Mouse (Mus musculus) heart, postnatal 0 days (tissue): ENCODE measurements around the gene Ccdc96. TPM values are rescaled to one million over a fixed set of nuclear protein-coding genes. Genes with fewer than 3 reads are reported as not detected.

ENCODE experiments used
- ATAC-seq: fragments of 200-750 bp; cut with Nextera tagmentation; 2 replicates; pipeline ENCODE4 v1.8.0; 2017; ENCODE audit warnings: low read depth, moderate number of reproducible peaks, moderate library complexity; ENCODE audit not compliant: insufficient read depth
- DNase-seq: peaks from one replicate; pipeline ENCODE4 v3.0.0-alpha.2; 2016; ENCODE audit warnings: low spot score
- H3K27ac ChIP-seq: fragments of 300-500 bp; sonication (generic); 2 replicates; pipeline ENCODE4 v1.5.1; 2014; ENCODE audit warnings: low read depth, mild to moderate bottlenecking
- H3K27me3 ChIP-seq: fragments of 300-500 bp; sonication (generic); 2 replicates; pipeline ENCODE4 v1.6.1; 2014; ENCODE audit warnings: low read length, mixed read lengths; ENCODE audit not compliant: control insufficient read depth, insufficient read depth
- H3K36me3 ChIP-seq: fragments of 300-500 bp; sonication (generic); replicated peaks from 2 replicates; pipeline ENCODE4 v1.6.1; 2014; ENCODE audit warnings: low read length, mixed read lengths; ENCODE audit not compliant: control insufficient read depth, insufficient read depth
- H3K4me1 ChIP-seq: fragments of 300-500 bp; sonication (generic); 2 replicates; pipeline ENCODE4 v1.6.1; 2014; ENCODE audit warnings: antibody characterized with exemption; ENCODE audit not compliant: control insufficient read depth, insufficient read depth
- H3K4me2 ChIP-seq: fragments of 300-500 bp; sonication (generic); 2 replicates; pipeline ENCODE4 v1.6.1; 2014; ENCODE audit warnings: low read depth, mild to moderate bottlenecking, low read length, moderate library complexity
- H3K4me3 ChIP-seq: fragments of 300-500 bp; sonication (generic); 2 replicates; pipeline ENCODE4 v1.5.1; 2014; ENCODE audit warnings: low read depth, low read length
- H3K9ac ChIP-seq: fragments of 300-500 bp; sonication (generic); replicated peaks from 2 replicates; pipeline ENCODE4 v1.6.1; 2014; ENCODE audit warnings: low read depth, low read length, mixed read lengths
- H3K9me3 ChIP-seq: fragments of 300-500 bp; sonication (generic); replicated peaks from 2 replicates; pipeline ENCODE4 v1.6.1; 2016; ENCODE audit warnings: low read length; ENCODE audit not compliant: control insufficient read depth
- CTCF ChIP-seq: IDR thresholded peaks from 2 replicates; pipeline ENCODE4 v1.5.1; 2016; ENCODE audit warnings: antibody characterized with exemption, control low read depth, low read depth
- EP300 ChIP-seq: IDR thresholded peaks from 2 replicates; pipeline ENCODE4 v1.6.1; 2016; ENCODE audit warnings: antibody characterized with exemption, low read depth
- WGBS: fragments of 180-500 bp; shearing (Covaris S2); extraction: QIAGEN DNeasy Blood & Tissue Kit; methylation state at CpG from one replicate; pipeline ENCODE4 v1.1.7; 2014; 5-methylcytosine and 5-hydroxymethylcytosine counted together
- polyA plus RNA-seq: library from polyadenylated mRNA; unstranded; fragments of >200 nt; fragmentation: Nextera tagmentation; extraction: Ambion mirVana; gene quantifications from 2 replicates; pipeline ENCODE4 v1.2.1, GENCODE M21; 2015
- total RNA-seq: library from RNA; depleted of rRNA; stranded (reverse); fragments of >200 nt; gene quantifications from 2 replicates; pipeline ENCODE4 v1.2.3, GENCODE M21; 2014; ENCODE audit warnings: low replicate concordance

Gene Ccdc96
- total and polyA plus RNA-seq, 2 experiments from 2014 or later: 0.19 TPM; not detected in 1

DNA sequence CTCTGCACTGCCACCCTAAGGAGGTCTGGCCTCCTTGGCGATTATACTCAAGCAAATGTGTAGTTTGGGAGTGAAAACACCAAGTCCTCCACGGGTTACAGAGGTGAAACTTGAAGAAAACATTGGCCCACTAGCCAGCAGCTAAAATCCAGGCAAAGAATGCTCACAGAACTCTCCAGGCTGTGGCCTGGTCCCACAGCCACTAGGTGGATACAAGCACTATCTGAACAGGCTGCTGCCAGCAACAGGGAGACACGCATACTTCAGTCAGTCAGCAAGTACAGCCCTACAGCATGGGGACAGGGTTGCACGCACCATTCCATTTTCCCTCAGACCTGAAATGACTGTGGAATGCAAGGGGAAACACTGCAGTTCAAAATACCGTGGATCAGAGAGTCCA, 41.9 kb downstream of the Ccdc96 start:
- no peak overlapping the region for H3K27ac ChIP-seq
- no peak overlapping the region for H3K4me3 ChIP-seq
- H3K36me3 ChIP-seq: peaks cover 9% of the 10 kb centered on the region; the same call in 1 of the 2 replicates
- H3K9ac ChIP-seq: no peak overlapping the region
- WGBS: 60% methylated on average over 5 of the region's 5 CpGs
- H3K27me3 ChIP-seq: no peaks in the 10 kb centered on the region
- DNase-seq: peak; percentile 51
- TF ChIP-seq EP300 (no peak), CTCF (peak; percentile 64)
- no peak for ATAC-seq
- no peak overlapping the region for H3K4me2 ChIP-seq
- no peaks in the 10 kb centered on the region for H3K9me3 ChIP-seq
- peaks cover 11% of the 10 kb centered on the region; the same call in 1 of the 2 replicates for H3K4me1 ChIP-seq

DNA sequence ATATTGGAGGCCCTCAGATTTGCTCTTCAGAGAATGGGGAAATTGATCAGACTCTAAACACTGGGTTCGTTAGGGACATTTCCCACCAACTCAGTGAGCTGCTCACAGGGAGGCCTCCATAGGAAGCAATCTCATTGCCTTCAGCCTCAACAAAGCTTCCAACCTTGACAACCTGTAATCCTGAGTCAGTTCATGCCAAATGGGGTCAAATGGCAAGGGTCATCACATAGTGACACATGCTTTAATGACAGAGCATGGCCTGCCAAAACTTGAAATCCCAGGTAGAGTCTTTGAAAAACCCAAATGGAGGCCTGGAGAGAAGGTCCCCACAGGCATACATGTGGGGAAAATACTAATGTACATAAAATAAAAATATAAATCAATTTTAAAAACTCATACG, 42.5 kb downstream of the Ccdc96 start:
- no peak for DNase-seq

DNA sequence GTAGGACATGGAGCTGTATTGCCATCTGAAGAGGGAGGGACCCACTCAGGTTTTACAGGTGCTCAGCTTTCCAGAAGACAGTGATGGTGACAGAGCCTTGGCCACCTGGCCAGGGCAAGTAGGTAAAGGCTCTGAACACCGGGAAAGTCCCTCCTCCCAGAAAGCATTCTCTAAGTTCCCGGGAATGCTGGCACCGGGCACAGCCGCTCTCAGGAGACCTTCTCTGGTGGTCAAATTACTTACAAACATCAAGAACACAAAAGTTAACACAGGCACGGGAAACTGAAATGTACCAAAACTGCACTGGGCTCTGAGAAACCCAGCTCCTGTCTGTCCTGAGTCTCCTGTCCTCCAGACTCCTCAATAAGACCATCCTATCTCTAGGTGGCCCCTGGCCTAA, 45.3 kb downstream of the Ccdc96 start:
- ATAC-seq (no peak), DNase-seq (no peak)
- peak overlapping the region; percentile 92 for H3K4me2 ChIP-seq
- peak overlapping the region; percentile 81 for H3K9ac ChIP-seq
- no peaks in the 10 kb centered on the region for H3K9me3 ChIP-seq
- 11% methylated on average over 5 of the region's 5 CpGs for WGBS
- TF ChIP-seq EP300 (no peak), CTCF (no peak)
- peak overlapping the region; percentile 80 for H3K4me3 ChIP-seq
- 0 out of 2 replicates have a peak, but pooled peaks cover 4% of the 10 kb centered on the region for H3K36me3 ChIP-seq
- peaks cover 7% of the 10 kb centered on the region; the same call in 1 of the 2 replicates for H3K4me1 ChIP-seq
- H3K27me3 ChIP-seq: no peaks in the 10 kb centered on the region
- peak overlapping the region; percentile 52; the same call in 1 of the 2 replicates for H3K27ac ChIP-seq

More for the DNA sequence above, 42.5 kb downstream of the Ccdc96 start:
- 76% methylated on average over 2 of the region's 2 CpGs for WGBS
- H3K4me1 ChIP-seq: peaks cover 11% of the 10 kb centered on the region; the same call in 1 of the 2 replicates
- no peak overlapping the region for H3K4me3 ChIP-seq
- H3K9ac ChIP-seq: no peak overlapping the region
- H3K27me3 ChIP-seq: no peaks in the 10 kb centered on the region
- TF ChIP-seq CTCF (no peak), EP300 (no peak)
- no peaks in the 10 kb centered on the region for H3K9me3 ChIP-seq
- H3K4me2 ChIP-seq: no peak overlapping the region
- H3K36me3 ChIP-seq: 0 out of 2 replicates have a peak, but pooled peaks cover 9% of the 10 kb centered on the region
- no peak for ATAC-seq
- H3K27ac ChIP-seq: no peak overlapping the region

DNA sequence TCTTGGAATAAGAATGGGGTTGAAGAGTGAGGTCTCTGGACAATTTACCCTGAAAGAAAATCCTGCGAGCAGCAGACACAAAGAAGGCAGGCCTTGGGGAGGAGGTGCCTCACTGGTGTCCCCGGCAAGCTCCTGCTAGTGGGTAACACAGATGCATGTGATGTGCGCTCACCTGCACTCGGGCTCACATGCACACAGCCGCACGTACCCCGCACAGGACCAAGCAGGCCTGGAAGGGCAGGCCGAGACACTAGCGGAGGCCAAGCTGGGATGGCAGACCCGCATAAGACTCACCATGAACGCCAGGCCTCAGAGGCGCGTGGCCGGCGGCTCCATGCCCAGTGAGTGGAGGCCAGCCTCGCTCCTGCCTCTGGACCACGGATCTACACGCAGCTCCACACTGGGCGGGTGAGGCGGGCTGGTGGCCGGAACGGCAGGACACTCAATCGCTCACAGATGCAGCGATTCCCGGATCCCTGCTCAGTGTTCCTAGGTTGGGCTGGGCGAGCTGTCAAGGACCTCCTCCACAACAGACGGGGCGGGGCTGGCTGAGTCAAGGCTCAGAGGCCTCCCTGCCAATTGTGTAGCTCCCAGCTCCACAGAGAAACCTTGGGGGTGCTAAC, 45.9 kb downstream of the Ccdc96 start:
- H3K4me2 ChIP-seq: peak overlapping the region; percentile 92
- no peaks in the 10 kb centered on the region for H3K36me3 ChIP-seq
- H3K27me3 ChIP-seq: no peaks in the 10 kb centered on the region
- TF ChIP-seq EP300: no peak
- no peak for TF ChIP-seq CTCF
- no peaks in the 10 kb centered on the region for H3K9me3 ChIP-seq
- WGBS: under 1% methylated on average over 28 of the region's 28 CpGs
- ATAC-seq (peak; percentile 96), DNase-seq (peak; percentile 97)
- H3K4me3 ChIP-seq: peak overlapping the region; percentile 80
- H3K9ac ChIP-seq: peak overlapping the region; percentile 81
- peaks cover 7% of the 10 kb centered on the region; the same call in 1 of the 2 replicates for H3K4me1 ChIP-seq
- peak overlapping the region; percentile 52 for H3K27ac ChIP-seq

DNA sequence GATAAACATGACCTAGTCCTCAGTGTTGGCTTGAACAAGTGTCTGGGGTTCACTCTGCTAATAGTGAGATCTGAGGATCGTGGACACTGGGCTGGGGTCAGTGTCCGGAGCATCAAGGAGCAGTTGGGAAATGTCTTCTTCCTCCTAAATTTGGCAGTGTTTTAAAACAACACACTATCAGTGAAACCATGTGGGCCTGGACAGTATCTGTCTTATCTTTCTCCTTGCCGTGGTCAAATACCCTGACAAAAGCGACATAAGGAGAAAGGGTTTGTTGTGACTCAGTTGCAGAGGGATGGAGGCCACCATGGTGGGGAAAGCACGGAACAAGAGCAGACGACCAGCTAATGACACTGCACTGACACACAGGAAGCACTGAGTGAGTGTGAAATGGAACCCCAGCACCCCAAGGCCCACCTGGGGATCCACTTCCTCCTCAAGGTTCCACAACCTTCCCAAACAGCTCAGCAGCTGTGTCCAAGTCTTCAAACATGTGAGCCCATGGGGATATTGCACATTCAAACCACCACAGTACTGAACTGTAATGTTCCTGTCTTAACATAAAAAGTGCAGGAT, 50.2 kb downstream of the Ccdc96 start:
- WGBS: 46% methylated on average over 6 of the region's 6 CpGs
- no peak overlapping the region for H3K4me2 ChIP-seq
- no peaks in the 10 kb centered on the region for H3K27me3 ChIP-seq
- TF ChIP-seq EP300: no peak
- no peak for TF ChIP-seq CTCF
- H3K9ac ChIP-seq: no peak overlapping the region
- H3K27ac ChIP-seq: no peak overlapping the region
- ATAC-seq: no peak
- peaks cover 6% of the 10 kb centered on the region; the same call in 1 of the 2 replicates for H3K4me1 ChIP-seq
- no peaks in the 10 kb centered on the region for H3K36me3 ChIP-seq
- no peak for DNase-seq
- no peaks in the 10 kb centered on the region for H3K9me3 ChIP-seq
- no peak overlapping the region for H3K4me3 ChIP-seq
